Mouse (Mus musculus): ENCODE results near the gene Fbxw10. TPM values are rescaled to one million over a fixed set of nuclear protein-coding genes. Genes with fewer than 3 reads are reported as not detected.

Fbxw10 gene
- polyA plus RNA-seq, 1 experiment: 0.36 TPM

DNA sequence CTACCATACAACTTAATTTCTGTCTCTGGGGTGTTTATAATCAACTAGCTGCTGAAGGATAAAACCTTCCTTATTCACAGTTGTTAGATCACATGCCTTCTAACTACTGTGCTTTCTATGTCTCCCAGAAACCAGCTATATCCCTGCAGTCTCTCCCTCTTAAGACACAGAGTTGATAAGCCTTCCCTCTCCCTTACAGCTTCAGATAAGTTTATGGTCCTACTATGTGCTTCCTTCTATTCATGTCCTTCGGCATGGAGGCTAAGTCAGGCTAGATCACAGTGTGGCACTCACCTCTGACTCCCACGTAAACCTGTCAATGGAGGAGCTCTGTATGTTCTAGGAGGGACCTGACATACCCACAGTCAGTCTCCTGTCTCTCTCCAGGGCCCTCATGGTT lies 16.5 kb upstream of the Fbxw10 start:
- Histone ChIP-seq H3K9me3 (no peaks in the 10 kb centered on the region), H3K4me3 (replicated peaks) (no peak overlapping the region), H3K4me1 (no peaks in the 10 kb centered on the region), H3K36me3 (replicated peaks; ENCODE audit: low read length) (no peaks in the 10 kb centered on the region), H3K27me3 (replicated peaks) (peaks cover 4% of the 10 kb centered on the region)
- TF ChIP-seq FLI1 (IDR thresholded peaks at IDR 0.05; ENCODE audit: low read length) (no peak), GATA1 (IDR thresholded peaks at IDR 0.05; ENCODE audit: borderline replicate concordance, low read length) (no peak)

DNA sequence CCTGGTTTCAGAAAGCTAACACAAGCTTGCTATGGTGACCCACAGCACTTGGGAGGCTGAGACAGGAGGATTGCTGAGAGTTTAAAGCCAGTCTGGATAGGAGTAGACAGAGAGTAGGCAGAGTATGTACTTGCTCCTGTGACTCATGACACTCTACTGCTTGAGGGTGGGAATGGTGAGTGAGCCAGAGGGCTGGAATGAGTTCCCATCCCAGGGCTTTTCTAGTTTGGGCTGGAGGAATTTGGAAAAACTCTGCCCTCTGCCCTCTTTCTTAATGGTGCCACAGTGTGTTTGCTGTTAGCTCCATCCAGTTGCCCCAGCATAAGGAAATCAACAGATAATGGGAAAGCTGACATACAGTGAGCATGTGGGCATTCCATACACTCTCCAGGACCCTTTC lies 15.0 kb upstream of the Fbxw10 start:
- H3K27me3 ChIP-seq (replicated peaks): no peaks in the 10 kb centered on the region
- peaks cover under 1% of the 10 kb centered on the region for H3K36me3 ChIP-seq (replicated peaks; ENCODE audit: low read length)
- no peak for TF ChIP-seq FLI1 (IDR thresholded peaks at IDR 0.05; ENCODE audit: low read length)
- H3K9me3 ChIP-seq: no peaks in the 10 kb centered on the region
- no peaks in the 10 kb centered on the region for H3K4me1 ChIP-seq
- no peak overlapping the region for H3K4me3 ChIP-seq (replicated peaks)

DNA sequence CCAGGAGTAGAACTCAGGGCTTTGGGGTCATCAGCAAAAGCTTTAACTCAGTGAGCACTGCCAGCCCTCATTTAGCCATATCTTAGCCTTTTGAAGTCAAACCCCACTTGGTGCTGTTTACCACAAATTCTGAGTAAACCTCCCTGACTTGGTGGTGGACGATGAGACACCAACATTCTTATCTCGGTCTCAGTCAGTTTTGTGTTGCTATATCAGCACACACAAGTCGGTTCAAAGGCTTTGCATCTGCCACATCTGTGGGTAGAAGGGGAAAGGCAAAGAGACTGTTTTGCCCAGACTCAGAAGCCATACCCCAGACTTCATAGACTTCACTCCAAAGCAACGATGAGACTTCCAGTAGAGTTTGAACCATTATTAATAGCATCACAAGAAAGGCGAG lies 2.3 kb upstream of the Fbxw10 start:
- Histone ChIP-seq H3K27me3 (replicated peaks) (peaks cover 2% of the 10 kb centered on the region), H3K4me1 (peaks cover 28% of the 10 kb centered on the region), H3K9me3 (no peaks in the 10 kb centered on the region), H3K4me3 (replicated peaks) (no peak overlapping the region), H3K36me3 (replicated peaks; ENCODE audit: low read length) (peaks cover 6% of the 10 kb centered on the region)
- no peak for TF ChIP-seq FLI1 (IDR thresholded peaks at IDR 0.05; ENCODE audit: low read length)
- no peak for TF ChIP-seq GATA1 (IDR thresholded peaks at IDR 0.05; ENCODE audit: borderline replicate concordance, low read length)

DNA sequence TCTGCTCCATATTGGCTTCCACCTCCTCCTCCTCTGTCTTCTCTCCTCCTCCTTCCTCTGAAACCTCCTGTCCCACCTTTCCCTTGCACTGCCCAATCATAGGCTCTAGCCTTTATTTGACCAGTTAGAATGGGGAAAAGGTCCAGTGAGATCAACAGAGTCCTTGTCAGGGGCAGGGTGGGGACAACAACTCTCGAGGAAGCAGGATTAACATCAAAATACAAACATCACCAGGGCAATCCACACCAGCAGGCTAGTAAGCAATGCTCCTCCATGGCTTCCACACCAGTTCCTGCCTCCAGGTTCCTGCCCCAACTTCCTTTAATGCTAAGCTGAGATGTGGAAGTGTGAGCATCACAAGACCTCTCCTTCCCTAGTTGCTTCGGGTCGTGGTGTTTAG lies 1.1 kb upstream of the Fbxw10 start:
- Histone ChIP-seq H3K36me3 (replicated peaks; ENCODE audit: low read length) (no peaks in the 10 kb centered on the region), H3K4me3 (replicated peaks) (no peak overlapping the region), H3K9me3 (no peaks in the 10 kb centered on the region), H3K27me3 (replicated peaks) (peaks cover 2% of the 10 kb centered on the region), H3K4me1 (peaks cover 28% of the 10 kb centered on the region)
- TF ChIP-seq FLI1 (IDR thresholded peaks at IDR 0.05; ENCODE audit: low read length) (no peak), GATA1 (IDR thresholded peaks at IDR 0.05; ENCODE audit: borderline replicate concordance, low read length) (no peak)

DNA sequence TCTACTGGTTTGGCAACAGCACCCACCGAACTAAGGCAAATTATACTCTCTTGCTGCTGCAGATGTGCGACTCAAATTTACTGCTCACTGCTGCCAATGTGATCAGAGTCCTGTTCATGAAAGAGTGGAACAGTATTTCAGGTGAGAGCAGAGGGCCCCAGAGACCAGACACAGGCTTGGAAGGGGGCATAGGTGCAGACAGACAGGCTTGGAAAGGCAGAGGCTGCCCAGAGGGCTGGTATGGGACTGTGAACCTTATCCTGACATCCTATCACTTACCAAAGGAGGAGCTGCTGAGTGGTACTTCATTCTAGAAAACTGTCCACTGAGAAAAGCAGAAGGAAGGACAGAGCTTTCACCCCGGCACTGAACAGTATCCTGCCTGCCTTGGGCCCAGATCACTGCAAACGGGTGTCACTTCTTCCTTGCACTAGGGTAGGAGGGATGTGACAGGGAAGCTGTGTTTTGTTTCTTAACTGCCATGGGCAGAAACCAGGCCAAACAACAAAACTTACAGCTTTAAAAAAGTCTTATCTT lies 854 bp downstream of the Fbxw10 start:
- TF ChIP-seq GATA1 (IDR thresholded peaks at IDR 0.05; ENCODE audit: borderline replicate concordance, low read length): no peak
- no peak for TF ChIP-seq FLI1 (IDR thresholded peaks at IDR 0.05; ENCODE audit: low read length)
- H3K27me3 ChIP-seq (replicated peaks): peaks cover 3% of the 10 kb centered on the region
- no peaks in the 10 kb centered on the region for H3K36me3 ChIP-seq (replicated peaks; ENCODE audit: low read length)
- H3K4me1 ChIP-seq: peaks cover 28% of the 10 kb centered on the region
- peak overlapping the region; percentile 88 for H3K4me3 ChIP-seq (replicated peaks)
- no peaks in the 10 kb centered on the region for H3K9me3 ChIP-seq

DNA sequence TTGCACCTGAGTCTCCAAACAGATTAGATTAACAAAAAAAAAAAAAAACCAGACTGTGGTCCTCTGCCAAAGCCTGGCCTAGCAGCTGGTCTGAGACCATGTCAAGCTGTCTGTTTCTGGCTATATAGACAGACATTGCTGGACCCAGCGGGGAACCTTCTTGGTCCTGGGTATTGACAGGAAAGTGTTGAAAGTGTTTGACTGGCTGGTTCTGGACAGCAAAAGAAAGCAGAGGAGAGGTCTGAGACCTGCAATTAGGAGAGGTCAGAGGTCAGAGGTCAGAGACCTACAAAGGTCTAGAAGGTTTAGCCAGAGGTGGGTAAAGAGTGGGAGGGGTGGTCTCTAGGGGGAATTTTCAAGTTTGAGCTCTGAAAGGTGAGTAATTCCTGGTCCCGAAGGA lies 1.4 kb downstream of the Fbxw10 start:
- peaks cover 3% of the 10 kb centered on the region for H3K27me3 ChIP-seq (replicated peaks)
- no peak overlapping the region for H3K4me3 ChIP-seq (replicated peaks)
- no peaks in the 10 kb centered on the region for H3K36me3 ChIP-seq (replicated peaks; ENCODE audit: low read length)
- no peaks in the 10 kb centered on the region for H3K9me3 ChIP-seq
- no peak for TF ChIP-seq FLI1 (IDR thresholded peaks at IDR 0.05; ENCODE audit: low read length)
- no peak for TF ChIP-seq GATA1 (IDR thresholded peaks at IDR 0.05; ENCODE audit: borderline replicate concordance, low read length)
- H3K4me1 ChIP-seq: peaks cover 29% of the 10 kb centered on the region

DNA sequence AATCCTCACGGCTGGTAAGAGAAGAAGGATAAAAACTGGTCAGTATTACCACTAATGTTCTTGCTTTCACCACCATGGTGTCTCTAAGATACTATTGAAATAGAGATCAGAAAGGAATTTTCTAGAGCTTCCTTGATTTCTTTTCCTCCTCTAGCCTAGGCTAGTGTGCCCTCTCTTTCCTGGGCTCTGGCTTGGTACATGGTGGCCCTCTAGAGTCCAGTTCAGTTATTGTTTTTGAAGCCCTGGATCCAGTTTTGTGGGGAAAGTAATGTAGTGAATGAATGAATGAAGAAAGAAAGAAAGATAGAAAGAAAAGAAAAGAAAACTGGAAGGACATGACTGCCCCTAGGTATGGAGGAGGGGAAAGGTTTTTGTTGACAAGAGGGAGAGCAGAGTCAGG lies 4.3 kb downstream of the Fbxw10 start:
- H3K4me3 ChIP-seq (replicated peaks): no peak overlapping the region
- H3K9me3 ChIP-seq: no peaks in the 10 kb centered on the region
- H3K27me3 ChIP-seq (replicated peaks): peaks cover 8% of the 10 kb centered on the region
- no peak for TF ChIP-seq FLI1 (IDR thresholded peaks at IDR 0.05; ENCODE audit: low read length)
- no peak for TF ChIP-seq GATA1 (IDR thresholded peaks at IDR 0.05; ENCODE audit: borderline replicate concordance, low read length)
- no peaks in the 10 kb centered on the region for H3K36me3 ChIP-seq (replicated peaks; ENCODE audit: low read length)
- H3K4me1 ChIP-seq: peaks cover 16% of the 10 kb centered on the region

DNA sequence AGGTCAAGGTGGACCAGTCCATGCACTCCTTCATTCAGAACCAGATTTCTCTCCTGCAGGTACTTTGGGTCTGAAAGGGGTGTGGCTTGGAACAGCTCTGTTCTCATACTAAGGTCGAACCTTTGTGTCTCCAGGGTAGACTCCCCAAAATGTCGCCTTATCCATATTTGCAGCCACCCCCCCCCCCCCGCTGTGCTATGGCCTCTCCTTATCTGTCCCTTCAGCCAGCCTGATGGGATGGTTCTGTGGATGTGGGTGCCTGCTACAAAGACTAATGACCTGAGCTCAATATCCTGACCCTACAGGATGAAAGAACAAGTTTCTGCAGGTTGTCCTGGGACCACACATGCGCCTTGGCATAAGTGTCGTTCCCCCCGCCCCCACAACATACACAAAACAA lies 6.5 kb downstream of the Fbxw10 start:
- H3K4me3 ChIP-seq (replicated peaks): no peak overlapping the region
- no peaks in the 10 kb centered on the region for H3K9me3 ChIP-seq
- H3K27me3 ChIP-seq (replicated peaks): peaks cover 8% of the 10 kb centered on the region
- TF ChIP-seq FLI1 (IDR thresholded peaks at IDR 0.05; ENCODE audit: low read length): no peak
- no peak for TF ChIP-seq GATA1 (IDR thresholded peaks at IDR 0.05; ENCODE audit: borderline replicate concordance, low read length)
- peaks cover 5% of the 10 kb centered on the region for H3K4me1 ChIP-seq
- no peaks in the 10 kb centered on the region for H3K36me3 ChIP-seq (replicated peaks; ENCODE audit: low read length)

DNA sequence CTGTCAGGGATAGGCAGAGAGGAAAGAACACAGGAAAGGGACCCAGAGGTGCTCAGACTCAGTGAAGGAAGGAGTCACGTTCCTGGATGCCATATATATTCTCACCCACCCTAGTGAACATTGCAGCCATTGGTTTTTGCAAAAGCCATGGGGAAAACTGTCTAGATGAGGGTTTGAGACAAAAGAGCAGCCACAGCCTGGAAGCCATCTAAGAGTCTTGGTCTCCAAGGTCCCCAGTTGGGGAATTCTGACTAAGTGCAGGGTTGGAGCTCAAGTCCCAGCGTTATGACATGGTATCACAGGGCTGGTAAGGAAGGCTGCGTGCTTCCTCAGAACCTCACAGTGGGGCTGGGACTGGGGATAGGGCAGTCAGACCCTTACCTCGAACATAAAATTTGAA lies 18.7 kb downstream of the Fbxw10 start:
- Histone ChIP-seq H3K4me3 (replicated peaks) (no peak overlapping the region), H3K36me3 (replicated peaks; ENCODE audit: low read length) (no peaks in the 10 kb centered on the region), H3K9me3 (no peaks in the 10 kb centered on the region), H3K4me1 (no peaks in the 10 kb centered on the region), H3K27me3 (replicated peaks) (peaks cover 19% of the 10 kb centered on the region)
- TF ChIP-seq FLI1 (IDR thresholded peaks at IDR 0.05; ENCODE audit: low read length) (no peak), GATA1 (IDR thresholded peaks at IDR 0.05; ENCODE audit: borderline replicate concordance, low read length) (no peak)

DNA sequence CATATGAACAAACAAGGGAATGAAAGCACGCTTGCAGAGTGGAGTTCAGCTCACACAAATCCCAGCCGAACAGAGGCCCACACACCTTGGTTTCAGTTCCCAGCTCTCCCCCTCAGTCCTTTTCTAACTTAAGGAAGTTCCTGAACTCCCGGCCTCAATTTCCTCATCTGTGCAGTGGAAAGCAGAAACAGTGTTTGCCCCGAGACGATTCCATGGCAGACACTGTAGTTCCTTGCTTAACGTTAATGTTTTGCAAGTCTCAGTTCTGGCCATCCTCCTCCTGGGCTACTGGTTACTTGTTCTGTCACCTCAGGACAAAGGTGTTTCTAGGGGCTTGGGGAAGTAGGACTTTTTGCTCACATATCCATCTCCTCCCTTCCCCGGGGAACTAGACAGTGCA lies 19.8 kb downstream of the Fbxw10 start:
- Histone ChIP-seq H3K9me3 (no peaks in the 10 kb centered on the region), H3K4me3 (replicated peaks) (no peak overlapping the region), H3K36me3 (replicated peaks; ENCODE audit: low read length) (no peaks in the 10 kb centered on the region), H3K27me3 (replicated peaks) (peaks cover 19% of the 10 kb centered on the region), H3K4me1 (peaks cover 4% of the 10 kb centered on the region)
- TF ChIP-seq FLI1 (IDR thresholded peaks at IDR 0.05; ENCODE audit: low read length) (no peak), GATA1 (IDR thresholded peaks at IDR 0.05; ENCODE audit: borderline replicate concordance, low read length) (no peak)

DNA sequence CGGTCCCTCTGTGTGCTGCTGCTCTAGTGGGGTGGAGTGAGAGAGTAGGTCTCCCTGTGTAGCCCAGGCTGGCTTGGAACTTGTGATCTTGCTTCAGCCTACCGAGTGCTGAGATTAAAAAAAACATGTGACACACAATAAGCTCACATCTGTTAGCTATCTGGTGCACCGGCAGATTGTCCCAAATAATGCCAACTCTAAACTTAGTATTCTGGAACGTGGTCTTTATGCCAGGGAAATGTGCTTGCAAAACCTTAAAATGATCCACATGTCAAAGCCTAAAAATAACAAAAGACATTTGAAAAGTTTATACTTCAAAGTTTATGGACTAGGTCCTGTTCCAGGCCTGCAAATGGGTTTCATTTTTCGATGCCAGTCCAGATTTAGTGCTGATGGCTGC lies 22.3 kb downstream of the Fbxw10 start:
- Histone ChIP-seq H3K4me3 (replicated peaks) (no peak overlapping the region), H3K27me3 (replicated peaks) (peaks cover 16% of the 10 kb centered on the region), H3K4me1 (peaks cover 5% of the 10 kb centered on the region), H3K9me3 (no peaks in the 10 kb centered on the region), H3K36me3 (replicated peaks; ENCODE audit: low read length) (no peaks in the 10 kb centered on the region)
- TF ChIP-seq FLI1 (IDR thresholded peaks at IDR 0.05; ENCODE audit: low read length) (no peak), GATA1 (IDR thresholded peaks at IDR 0.05; ENCODE audit: borderline replicate concordance, low read length) (no peak)
